Mouse (Mus musculus): ENCODE data around the gene Tmem51. TPM values are rescaled to one million over a fixed set of nuclear protein-coding genes. Genes with fewer than 3 reads are reported as not detected.

Tmem51 gene
- polyA plus RNA-seq, 1 experiment from 2014 or later: 10.1 TPM

DNA sequence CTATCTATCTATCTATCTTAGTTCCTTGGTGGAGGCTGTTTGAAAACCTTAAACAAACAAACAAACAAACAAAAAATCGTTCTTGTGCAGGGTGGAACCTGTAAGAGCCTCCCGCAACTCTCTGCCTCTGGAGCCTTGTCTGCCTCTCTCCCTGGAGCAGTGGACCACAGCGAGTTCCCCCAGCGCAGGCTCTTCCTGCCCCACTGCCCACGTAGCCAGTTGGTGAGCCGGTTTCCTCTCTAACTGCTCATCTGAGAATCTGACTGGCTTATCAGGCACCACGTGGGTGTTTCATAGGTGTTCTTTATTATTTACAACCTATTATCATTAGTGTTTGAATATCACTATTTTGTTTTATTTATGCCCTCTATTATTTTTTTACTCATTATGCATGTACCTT, 37.6 kb downstream of the Tmem51 start:
- Histone ChIP-seq H3K4me1 (ENCODE audit: control insufficient read depth, insufficient read depth, low read length) (peaks cover 6% of the 10 kb centered on the region), H3K4me3 (ENCODE audit: low read depth, low read length) (no peak overlapping the region), H3K27me3 (ENCODE audit: control insufficient read depth, insufficient read depth, low read length) (no peaks in the 10 kb centered on the region), H3K9ac (replicated peaks; ENCODE audit: low read length) (no peak overlapping the region), H3K27ac (replicated peaks; ENCODE audit: low read depth, low read length) (no peak overlapping the region), H3K9me3 (replicated peaks; ENCODE audit: control insufficient read depth, low read length) (no peaks in the 10 kb centered on the region), H3K4me2 (ENCODE audit: low read depth, low read length) (no peak overlapping the region), H3K36me3 (replicated peaks; ENCODE audit: control insufficient read depth, insufficient read depth, low read depth, low read length) (no peaks in the 10 kb centered on the region)
- WGBS: 82% methylated on average over 7 of the region's 7 CpGs
- no peak for DNase-seq (ENCODE audit: low spot score)
- ATAC-seq (replicated peaks; ENCODE audit: insufficient number of reproducible peaks, low FRiP score, low TSS enrichment, low read depth): no peak

DNA sequence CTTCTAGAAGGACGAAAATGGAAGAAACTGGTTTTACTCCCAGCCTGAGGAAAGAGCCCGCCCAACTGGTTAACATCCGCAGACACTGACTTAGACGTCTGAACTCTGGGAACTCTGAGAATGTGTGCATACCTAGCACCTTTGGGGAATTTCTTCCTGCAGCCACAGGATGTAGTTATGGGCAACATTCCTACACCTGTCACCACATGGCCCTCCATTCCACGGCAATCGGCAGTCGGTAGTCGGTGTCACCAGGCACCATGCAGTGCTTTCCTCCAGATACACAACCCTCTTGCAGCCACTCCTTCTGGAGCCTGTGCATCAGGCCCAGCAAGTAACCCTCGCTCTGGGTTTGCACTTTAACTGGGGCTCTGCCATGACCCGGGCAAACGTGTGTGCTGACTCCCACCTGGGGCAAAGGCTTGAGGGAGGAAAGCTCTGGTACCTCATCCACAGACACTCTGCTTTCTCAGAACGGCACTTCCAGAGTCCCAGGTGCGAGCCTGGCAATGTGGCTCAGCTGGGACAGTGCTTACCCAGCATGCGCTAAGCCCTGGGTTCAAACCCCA, 38.4 kb downstream of the Tmem51 start:
- H3K36me3 ChIP-seq (replicated peaks; ENCODE audit: control insufficient read depth, insufficient read depth, low read depth, low read length): no peaks in the 10 kb centered on the region
- H3K27ac ChIP-seq (replicated peaks; ENCODE audit: low read depth, low read length): no peak overlapping the region
- ATAC-seq (replicated peaks; ENCODE audit: insufficient number of reproducible peaks, low FRiP score, low TSS enrichment, low read depth): no peak
- no peaks in the 10 kb centered on the region for H3K27me3 ChIP-seq (ENCODE audit: control insufficient read depth, insufficient read depth, low read length)
- H3K9me3 ChIP-seq (replicated peaks; ENCODE audit: control insufficient read depth, low read length): no peaks in the 10 kb centered on the region
- no peak for DNase-seq (ENCODE audit: low spot score)
- peaks cover 7% of the 10 kb centered on the region for H3K4me1 ChIP-seq (ENCODE audit: control insufficient read depth, insufficient read depth, low read length)
- no peak overlapping the region for H3K9ac ChIP-seq (replicated peaks; ENCODE audit: low read length)
- no peak overlapping the region for H3K4me2 ChIP-seq (ENCODE audit: low read depth, low read length)
- H3K4me3 ChIP-seq (ENCODE audit: low read depth, low read length): no peak overlapping the region
- WGBS: 78% methylated on average over 14 of the region's 14 CpGs

DNA sequence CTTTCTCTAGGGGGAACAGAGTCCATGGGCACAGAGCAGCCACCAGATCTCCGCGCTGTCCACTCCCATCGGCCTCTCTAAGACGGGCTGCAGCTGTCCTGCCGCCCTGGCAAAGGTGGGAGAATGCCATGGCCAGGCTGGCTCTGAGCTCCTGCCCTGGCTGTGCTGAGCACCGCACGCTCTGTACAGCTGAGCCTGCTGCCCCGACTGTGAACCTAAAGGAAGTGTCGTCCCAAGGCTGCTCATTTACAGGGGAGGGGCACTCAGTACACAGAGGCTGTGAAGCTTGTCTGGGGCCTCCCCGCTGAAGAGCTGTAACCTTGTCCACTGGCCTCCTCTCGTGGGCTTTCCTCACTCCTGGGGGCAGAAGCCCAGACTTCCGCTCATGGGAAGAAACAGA, 39.7 kb downstream of the Tmem51 start:
- ATAC-seq (replicated peaks; ENCODE audit: insufficient number of reproducible peaks, low FRiP score, low TSS enrichment, low read depth) (peak; percentile 46; the same call in 1 of the 2 replicates), DNase-seq (ENCODE audit: low spot score) (no peak)
- no peak overlapping the region for H3K4me2 ChIP-seq (ENCODE audit: low read depth, low read length)
- no peak overlapping the region for H3K27ac ChIP-seq (replicated peaks; ENCODE audit: low read depth, low read length)
- H3K36me3 ChIP-seq (replicated peaks; ENCODE audit: control insufficient read depth, insufficient read depth, low read depth, low read length): no peaks in the 10 kb centered on the region
- peaks cover 7% of the 10 kb centered on the region for H3K4me1 ChIP-seq (ENCODE audit: control insufficient read depth, insufficient read depth, low read length)
- no peaks in the 10 kb centered on the region for H3K9me3 ChIP-seq (replicated peaks; ENCODE audit: control insufficient read depth, low read length)
- no peak overlapping the region for H3K9ac ChIP-seq (replicated peaks; ENCODE audit: low read length)
- H3K27me3 ChIP-seq (ENCODE audit: control insufficient read depth, insufficient read depth, low read length): no peaks in the 10 kb centered on the region
- WGBS: 58% methylated on average over 12 of the region's 12 CpGs
- H3K4me3 ChIP-seq (ENCODE audit: low read depth, low read length): no peak overlapping the region

DNA sequence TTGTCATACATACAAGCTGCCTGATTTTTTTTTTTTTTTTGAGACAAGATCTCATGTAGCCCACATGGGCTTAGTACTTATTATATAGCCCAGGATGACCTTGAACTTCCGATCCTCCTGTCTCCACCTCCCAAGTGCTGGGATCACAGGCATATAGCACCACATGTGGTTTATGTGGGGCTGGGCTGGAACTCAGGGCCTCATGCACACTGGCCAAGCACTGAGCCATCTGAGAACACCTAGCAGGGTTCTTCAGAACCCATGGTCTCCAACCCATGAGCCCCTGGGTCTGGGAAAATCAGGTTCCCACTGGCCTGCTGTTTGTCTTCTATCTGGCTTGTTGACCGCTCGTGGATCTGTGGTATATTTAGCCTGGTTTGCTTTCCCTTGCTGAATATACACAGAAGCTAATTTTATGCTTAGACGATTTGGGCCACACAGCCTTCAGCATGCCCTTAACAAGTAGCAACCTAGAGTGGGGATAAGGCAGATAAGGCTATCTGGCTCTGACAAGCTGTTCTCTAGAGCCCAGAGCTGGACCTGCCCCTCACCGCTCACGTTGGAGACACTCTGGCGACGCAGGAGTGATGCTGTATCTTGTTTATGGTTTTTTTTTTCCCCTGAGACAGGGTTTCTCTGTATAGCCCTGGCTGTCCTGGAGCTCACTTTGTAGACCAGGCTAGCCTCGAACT, 44.3 kb downstream of the Tmem51 start:
- H3K9me3 ChIP-seq (replicated peaks; ENCODE audit: control insufficient read depth, low read length): no peaks in the 10 kb centered on the region
- H3K36me3 ChIP-seq (replicated peaks; ENCODE audit: control insufficient read depth, insufficient read depth, low read depth, low read length): no peaks in the 10 kb centered on the region
- no peak for DNase-seq (ENCODE audit: low spot score)
- no peak overlapping the region for H3K4me2 ChIP-seq (ENCODE audit: low read depth, low read length)
- WGBS: 91% methylated on average over 9 of the region's 9 CpGs
- peaks cover 9% of the 10 kb centered on the region for H3K4me1 ChIP-seq (ENCODE audit: control insufficient read depth, insufficient read depth, low read length)
- no peak overlapping the region for H3K4me3 ChIP-seq (ENCODE audit: low read depth, low read length)
- no peak overlapping the region for H3K9ac ChIP-seq (replicated peaks; ENCODE audit: low read length)
- H3K27me3 ChIP-seq (ENCODE audit: control insufficient read depth, insufficient read depth, low read length): no peaks in the 10 kb centered on the region
- no peak overlapping the region for H3K27ac ChIP-seq (replicated peaks; ENCODE audit: low read depth, low read length)
- ATAC-seq (replicated peaks; ENCODE audit: insufficient number of reproducible peaks, low FRiP score, low TSS enrichment, low read depth): no peak

DNA sequence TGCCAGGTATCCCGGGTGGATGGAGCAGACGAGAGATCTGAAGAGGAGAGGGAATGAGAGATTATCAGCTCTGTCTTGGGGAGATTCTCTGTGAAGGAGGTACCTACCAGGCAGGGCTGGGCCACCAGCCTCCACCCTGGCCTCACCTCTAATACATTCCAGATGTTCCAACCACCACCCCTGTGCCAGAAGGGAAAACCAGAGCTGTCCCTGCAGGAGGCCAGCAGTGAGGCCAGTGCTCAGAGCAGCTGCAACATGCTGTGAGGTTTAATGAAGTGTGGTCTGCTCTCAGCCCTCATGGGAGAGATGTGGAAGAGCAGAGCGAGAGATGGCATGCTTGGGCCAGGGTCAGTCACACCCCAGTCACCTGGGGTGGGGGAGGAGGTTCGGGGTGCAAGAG, 46.2 kb downstream of the Tmem51 start:
- Histone ChIP-seq H3K4me3 (ENCODE audit: low read depth, low read length) (no peak overlapping the region), H3K4me1 (ENCODE audit: control insufficient read depth, insufficient read depth, low read length) (peaks cover 4% of the 10 kb centered on the region), H3K9ac (replicated peaks; ENCODE audit: low read length) (no peak overlapping the region), H3K36me3 (replicated peaks; ENCODE audit: control insufficient read depth, insufficient read depth, low read depth, low read length) (no peaks in the 10 kb centered on the region), H3K27ac (replicated peaks; ENCODE audit: low read depth, low read length) (no peak overlapping the region), H3K4me2 (ENCODE audit: low read depth, low read length) (no peak overlapping the region), H3K9me3 (replicated peaks; ENCODE audit: control insufficient read depth, low read length) (no peaks in the 10 kb centered on the region), H3K27me3 (ENCODE audit: control insufficient read depth, insufficient read depth, low read length) (no peaks in the 10 kb centered on the region)
- no peak; the same call in 1 of the 2 replicates for ATAC-seq (replicated peaks; ENCODE audit: insufficient number of reproducible peaks, low FRiP score, low TSS enrichment, low read depth)
- WGBS: 44% methylated on average over 4 of the region's 4 CpGs
- peak; percentile 59 for DNase-seq (ENCODE audit: low spot score)

DNA sequence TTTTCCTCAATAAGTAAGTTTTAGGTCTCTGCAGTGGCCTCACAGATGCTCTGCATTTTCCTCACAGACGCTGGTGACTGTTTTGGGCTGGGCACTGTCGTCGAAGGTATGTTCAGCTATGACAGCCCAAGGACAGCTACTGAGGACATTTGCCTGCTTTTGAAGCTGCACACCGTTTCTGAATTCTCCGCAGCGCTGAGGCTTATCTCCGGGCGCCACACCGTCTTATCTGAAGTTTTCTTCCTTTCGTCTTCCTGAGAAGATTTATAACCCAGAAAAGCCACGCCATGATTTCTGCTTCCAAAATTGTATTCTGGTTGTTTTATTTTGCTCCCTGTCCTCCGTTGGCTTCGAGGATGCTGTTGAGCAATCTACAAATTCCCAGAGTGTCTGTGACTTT, 55.6 kb downstream of the Tmem51 start:
- H3K9ac ChIP-seq (replicated peaks; ENCODE audit: low read length): no peak overlapping the region

DNA sequence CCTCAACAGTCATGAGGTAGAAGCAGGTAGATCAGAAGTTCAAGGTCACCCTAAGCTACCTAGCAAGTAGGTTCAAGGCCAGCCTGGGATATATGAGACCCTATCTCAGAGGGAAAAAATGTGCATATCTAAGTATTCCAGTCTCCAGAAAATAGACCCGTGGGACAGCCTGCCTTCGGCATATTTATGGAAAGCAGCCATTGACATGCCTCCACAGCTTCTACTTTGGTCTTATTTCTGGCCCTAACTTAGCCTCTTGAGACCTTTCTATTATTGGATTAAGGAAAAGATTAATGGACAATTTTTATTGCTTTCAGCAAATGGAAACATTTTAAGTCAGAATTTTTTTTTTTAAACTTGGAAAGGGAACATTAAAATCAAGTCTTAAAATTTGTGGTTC, 57.1 kb downstream of the Tmem51 start:
- H3K4me2 ChIP-seq (ENCODE audit: low read depth, low read length): no peak overlapping the region
- ATAC-seq (replicated peaks; ENCODE audit: insufficient number of reproducible peaks, low FRiP score, low TSS enrichment, low read depth): no peak

More for the DNA sequence above, 55.6 kb downstream of the Tmem51 start:
- Histone ChIP-seq H3K4me1 (ENCODE audit: control insufficient read depth, insufficient read depth, low read length) (no peaks in the 10 kb centered on the region), H3K4me2 (ENCODE audit: low read depth, low read length) (no peak overlapping the region), H3K27me3 (ENCODE audit: control insufficient read depth, insufficient read depth, low read length) (no peaks in the 10 kb centered on the region), H3K9me3 (replicated peaks; ENCODE audit: control insufficient read depth, low read length) (no peaks in the 10 kb centered on the region), H3K4me3 (ENCODE audit: low read depth, low read length) (no peak overlapping the region), H3K36me3 (replicated peaks; ENCODE audit: control insufficient read depth, insufficient read depth, low read depth, low read length) (no peaks in the 10 kb centered on the region), H3K27ac (replicated peaks; ENCODE audit: low read depth, low read length) (no peak overlapping the region)
- ATAC-seq (replicated peaks; ENCODE audit: insufficient number of reproducible peaks, low FRiP score, low TSS enrichment, low read depth) (no peak), DNase-seq (ENCODE audit: low spot score) (no peak)
- WGBS: 92% methylated on average over 13 of the region's 13 CpGs

DNA sequence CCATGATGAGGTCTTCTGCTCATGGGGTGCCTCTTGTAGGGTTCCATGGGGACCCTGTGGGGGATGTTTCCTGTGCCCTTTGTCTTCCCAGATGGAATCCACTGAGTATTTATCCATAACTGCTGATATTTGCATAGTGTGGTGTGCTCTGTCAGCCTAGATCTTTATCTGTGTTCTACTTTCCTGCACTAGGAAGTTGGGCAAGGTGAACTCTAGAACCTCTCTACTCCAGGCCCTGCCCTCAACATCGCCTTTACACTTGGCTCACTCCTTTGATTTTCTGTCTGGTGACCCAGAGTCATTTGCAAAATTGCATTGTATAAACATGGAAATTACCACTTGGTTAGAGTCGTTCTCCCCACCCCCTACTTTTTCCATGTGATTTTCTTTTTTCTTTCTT, 59.6 kb downstream of the Tmem51 start:
- Histone ChIP-seq H3K9me3 (replicated peaks; ENCODE audit: control insufficient read depth, low read length) (no peaks in the 10 kb centered on the region), H3K9ac (replicated peaks; ENCODE audit: low read length) (no peak overlapping the region), H3K4me2 (ENCODE audit: low read depth, low read length) (no peak overlapping the region), H3K36me3 (replicated peaks; ENCODE audit: control insufficient read depth, insufficient read depth, low read depth, low read length) (no peaks in the 10 kb centered on the region), H3K4me1 (ENCODE audit: control insufficient read depth, insufficient read depth, low read length) (no peaks in the 10 kb centered on the region), H3K4me3 (ENCODE audit: low read depth, low read length) (no peak overlapping the region), H3K27me3 (ENCODE audit: control insufficient read depth, insufficient read depth, low read length) (no peaks in the 10 kb centered on the region), H3K27ac (replicated peaks; ENCODE audit: low read depth, low read length) (no peak overlapping the region)
- 95% methylated on average over 2 of the region's 2 CpGs for WGBS
- DNase-seq (ENCODE audit: low spot score) (no peak), ATAC-seq (replicated peaks; ENCODE audit: insufficient number of reproducible peaks, low FRiP score, low TSS enrichment, low read depth) (no peak)

More for the DNA sequence above, 57.1 kb downstream of the Tmem51 start:
- Histone ChIP-seq H3K36me3 (replicated peaks; ENCODE audit: control insufficient read depth, insufficient read depth, low read depth, low read length) (no peaks in the 10 kb centered on the region), H3K4me1 (ENCODE audit: control insufficient read depth, insufficient read depth, low read length) (no peaks in the 10 kb centered on the region), H3K27ac (replicated peaks; ENCODE audit: low read depth, low read length) (no peak overlapping the region), H3K9me3 (replicated peaks; ENCODE audit: control insufficient read depth, low read length) (no peaks in the 10 kb centered on the region), H3K4me3 (ENCODE audit: low read depth, low read length) (no peak overlapping the region), H3K9ac (replicated peaks; ENCODE audit: low read length) (no peak overlapping the region), H3K27me3 (ENCODE audit: control insufficient read depth, insufficient read depth, low read length) (no peaks in the 10 kb centered on the region)
- WGBS: 75% methylated on average over 2 of the region's 2 CpGs
- DNase-seq (ENCODE audit: low spot score): no peak

All from embryonic facial prominence, embryonic 11.5 days (tissue).